Mouse (Mus musculus): ENCODE data around the gene Spesp1.

- TF ChIP-seq POLR2A (IDR thresholded peaks at IDR 0.05; ENCODE audit: insufficient read length, low read depth) (no peak), USF1 (IDR thresholded peaks at IDR 0.05; ENCODE audit: low read depth) (no peak), MYOD1 (IDR thresholded peaks at IDR 0.05; ENCODE audit: control insufficient read depth in 1 of 3, insufficient read length in 2 of 3, low read depth in 2 of 3) (no peak), TCF12 (IDR thresholded peaks at IDR 0.05; ENCODE audit: insufficient read depth, poor library complexity, severe bottlenecking) (no peak), MAX (IDR thresholded peaks at IDR 0.05; ENCODE audit: low read depth) (no peak), POLR2AphosphoS2 (IDR thresholded peaks at IDR 0.05; ENCODE audit: insufficient read length, low read depth) (no peak), SRF (IDR thresholded peaks at IDR 0.05; ENCODE audit: control insufficient read depth, insufficient read length, low read depth) (no peak), E2F4 (IDR thresholded peaks at IDR 0.05; ENCODE audit: insufficient read depth) (no peak)
Measured at GRCm38 (mm10) chr9:62263652-62264051, 18.4 kb downstream of the Spesp1 start.

All from myocyte (in vitro differentiated cells).